Mouse (Mus musculus) heart, adult 2 months (tissue): ENCODE data around the gene Dnmbp.

ENCODE experiments used
- CTCF ChIP-seq: fragments of 200-600 bp; IDR thresholded peaks from 2 replicates; pipeline ENCODE4 v1.8.1; 2022; ENCODE audit warnings: antibody characterized with exemption, mild to moderate bottlenecking, moderate library complexity
- EP300 ChIP-seq: fragments of 200-500 bp; IDR thresholded peaks from 2 replicates; pipeline ENCODE4 v1.6.1; 2011; ENCODE audit warnings: low read depth, low read length, control low read depth; ENCODE audit not compliant: insufficient read depth
- POLR2A ChIP-seq: fragments of 200-500 bp; IDR thresholded peaks from 2 replicates; pipeline ENCODE4 v1.6.1; 2011; ENCODE audit warnings: mild to moderate bottlenecking, low read depth, low read length, control low read depth; ENCODE audit not compliant: insufficient read depth

- TF ChIP-seq POLR2A (no peak), CTCF (no peak), EP300 (no peak)
Measured at GRCm38 (mm10) chr19:43801427-43802051, 138.5 kb downstream of the Dnmbp start.
